Mouse (Mus musculus): ENCODE results near the gene Smad3. TPM values are rescaled to one million over a fixed set of nuclear protein-coding genes. Genes with fewer than 3 reads are reported as not detected.

Smad3 gene
- total and polyA plus RNA-seq, 3 experiments: 0.81 to 1.5 (median 1.2) TPM

DNA sequence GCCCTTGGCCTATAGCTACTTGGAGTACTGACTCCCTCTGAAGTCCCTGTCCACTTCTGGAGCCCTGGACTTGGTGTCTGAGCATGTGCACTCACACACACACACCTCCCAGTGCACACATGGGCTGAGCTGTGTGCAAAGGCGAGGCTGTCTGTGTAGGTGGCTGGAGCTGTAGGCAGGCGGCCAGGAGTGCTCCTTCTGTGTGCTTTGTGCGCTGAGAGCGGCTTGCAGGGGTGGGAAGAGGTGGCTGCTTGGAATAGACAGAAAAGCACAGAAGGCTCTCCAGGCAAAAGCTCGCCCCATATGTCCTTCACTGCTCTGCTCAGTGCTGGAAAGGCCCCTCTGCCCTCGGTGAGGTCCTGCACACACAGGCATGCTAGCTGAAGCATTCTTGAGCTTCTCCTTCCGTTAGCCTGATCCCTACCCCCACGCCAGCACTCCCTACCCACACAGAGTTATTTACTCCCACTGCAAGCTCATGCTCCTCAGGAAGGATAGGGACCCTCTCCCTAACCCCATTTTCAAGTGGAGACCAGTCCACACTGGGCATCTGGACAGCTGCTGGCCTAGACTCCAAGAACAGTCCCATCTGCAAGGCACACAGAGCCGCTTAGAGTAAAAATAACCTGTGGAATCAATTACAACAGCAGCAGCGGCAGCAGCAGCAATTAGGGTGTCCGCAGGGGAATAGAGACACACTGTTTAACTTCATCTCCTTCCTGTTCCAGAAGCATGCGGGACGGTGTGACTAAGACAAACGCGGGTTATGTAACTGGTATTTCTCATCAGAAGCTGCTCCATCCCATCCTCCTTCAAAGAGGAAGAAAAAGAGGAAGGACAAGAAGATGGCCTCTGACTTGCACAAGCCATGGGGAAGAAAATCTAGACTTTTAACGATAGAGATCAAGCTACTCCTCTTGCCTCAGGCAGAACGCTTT lies 22.4 kb upstream of the Smad3 start:
- TF ChIP-seq CHD2 (IDR thresholded peaks at IDR 0.05; ENCODE audit: low read length) (no peak), ZKSCAN1 (IDR thresholded peaks at IDR 0.05; ENCODE audit: borderline replicate concordance, low read depth, low read length) (no peak), ZMIZ1 (IDR thresholded peaks at IDR 0.05; ENCODE audit: low read depth, low read length) (no peak), ZNF384 (IDR thresholded peaks at IDR 0.05; ENCODE audit: low read depth, low read length) (no peak), ZC3H11A (IDR thresholded peaks at IDR 0.05; ENCODE audit: low read depth, low read length) (no peak), GABPA (IDR thresholded peaks at IDR 0.05; ENCODE audit: insufficient replicate concordance, low read depth, low read length) (no peak), MAFK (IDR thresholded peaks at IDR 0.05; ENCODE audit: insufficient replicate concordance, low read length) (no peak), KAT2A (IDR thresholded peaks at IDR 0.05; ENCODE audit: insufficient replicate concordance, low read length) (no peak), E2F4 (IDR thresholded peaks at IDR 0.05; ENCODE audit: insufficient replicate concordance, low read depth, low read length) (no peak), UBTF (IDR thresholded peaks at IDR 0.05; ENCODE audit: low read depth, low read length) (no peak), TCF12 (IDR thresholded peaks at IDR 0.05; ENCODE audit: low read depth, low read length) (no peak), USF1 (IDR thresholded peaks at IDR 0.05; ENCODE audit: low read depth, low read length) (no peak), USF2 (conservative IDR thresholded peaks at IDR 0.05; ENCODE audit: low read depth, low read length) (no peak), JUN (IDR thresholded peaks at IDR 0.05; ENCODE audit: insufficient read depth, low read depth, low read length) (no peak), EP300 (IDR thresholded peaks at IDR 0.05; ENCODE audit: low read length) (no peak), RAD21 (IDR thresholded peaks at IDR 0.05; ENCODE audit: low read depth, low read length) (no peak), ELF1 (IDR thresholded peaks at IDR 0.05; ENCODE audit: low read depth, low read length) (no peak), PAX5 (IDR thresholded peaks at IDR 0.05; ENCODE audit: low read length) (no peak)
- no peaks in the 10 kb centered on the region for H3K36me3 ChIP-seq (replicated peaks in 1 of 2; ENCODE audit: control insufficient read depth in 1 of 2, insufficient read depth in 1 of 2, low read length in 1 of 2)
- peaks cover 7 to 35% of the 10 kb centered on the region in 2 experiments for H3K4me1 ChIP-seq (ENCODE audit: control insufficient read depth in 1 of 2, insufficient read depth in 2 of 2)
- no peaks in the 10 kb centered on the region for H3K9me3 ChIP-seq (replicated peaks; ENCODE audit: low read length)
- no peak overlapping the region for H3K4me2 ChIP-seq (ENCODE audit: insufficient read depth, low read depth, poor library complexity, severe bottlenecking)
- no peak for DNase-seq (ENCODE audit: extremely low read depth)
- no peak overlapping the region for H3K27ac ChIP-seq (ENCODE audit: insufficient read depth, low read depth)
- no peaks in the 10 kb centered on the region for H3K27me3 ChIP-seq (replicated peaks)
- H3K9ac ChIP-seq (ENCODE audit: insufficient read depth, low read depth): no peak overlapping the region
- in situ Hi-C loops (cut with MboI; ENCODE audit: low pct_ligation_motif_present, low pct_unique_long_range_greater_than_20kb, low sequenced_read_pairs) (no loop called here), dilution Hi-C loops (cut with MboI; ENCODE audit: extremely low pct_ligation_motif_present, extremely low pct_unique_long_range_greater_than_20kb, low sequenced_read_pairs) (no loop called here)
- H3K79me2 ChIP-seq (replicated peaks; ENCODE audit: control insufficient read depth, extremely low read depth, insufficient read depth, poor library complexity, severe bottlenecking): no peaks in the 10 kb centered on the region
- no peak overlapping the region for H3K4me3 ChIP-seq (replicated peaks in 1 of 3; ENCODE audit: low read depth in 2 of 3, low read length in 2 of 3, poor library complexity in 1 of 3)

DNA sequence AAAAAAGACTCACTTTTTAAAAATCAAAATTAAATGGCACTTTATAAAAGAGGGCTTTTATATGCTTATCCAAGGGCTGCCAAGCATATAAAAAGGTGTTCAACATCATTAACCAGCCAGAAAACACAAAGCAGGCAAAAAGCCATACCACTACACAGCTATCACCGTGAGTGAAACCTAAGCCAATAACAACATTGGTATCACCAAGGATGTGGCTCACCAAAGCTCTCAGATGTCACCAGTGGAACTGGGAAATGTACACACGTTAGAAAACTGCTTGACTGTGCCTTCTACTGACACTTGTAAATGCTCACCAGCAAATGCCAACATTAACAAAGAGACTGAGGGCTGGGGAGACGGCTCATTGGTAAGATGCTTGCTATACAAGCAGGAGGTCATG lies 18.9 kb upstream of the Smad3 start:
- peaks cover 0 to 11% of the 10 kb centered on the region in 2 experiments; a peak in 2 of 4 replicates for H3K4me1 ChIP-seq (ENCODE audit: control insufficient read depth in 1 of 2, insufficient read depth in 2 of 2)
- H3K79me2 ChIP-seq (replicated peaks; ENCODE audit: control insufficient read depth, extremely low read depth, insufficient read depth, poor library complexity, severe bottlenecking): no peaks in the 10 kb centered on the region
- TF ChIP-seq ZMIZ1 (IDR thresholded peaks at IDR 0.05; ENCODE audit: low read depth, low read length): no peak
- TF ChIP-seq MAX (IDR thresholded peaks at IDR 0.05; ENCODE audit: low read length): no peak
- TF ChIP-seq GABPA (IDR thresholded peaks at IDR 0.05; ENCODE audit: insufficient replicate concordance, low read depth, low read length): no peak
- no peak for TF ChIP-seq UBTF (IDR thresholded peaks at IDR 0.05; ENCODE audit: low read depth, low read length)
- TF ChIP-seq CHD2 (IDR thresholded peaks at IDR 0.05; ENCODE audit: low read length): no peak
- TF ChIP-seq RAD21 (IDR thresholded peaks at IDR 0.05; ENCODE audit: low read depth, low read length): no peak
- no peak for TF ChIP-seq USF1 (IDR thresholded peaks at IDR 0.05; ENCODE audit: low read depth, low read length)
- no peak for TF ChIP-seq MXI1 (IDR thresholded peaks at IDR 0.05; ENCODE audit: low read depth, low read length)
- no peak for TF ChIP-seq EP300 (IDR thresholded peaks at IDR 0.05; ENCODE audit: low read length)
- TF ChIP-seq MAFK (IDR thresholded peaks at IDR 0.05; ENCODE audit: insufficient replicate concordance, low read length): no peak
- TF ChIP-seq ZKSCAN1 (IDR thresholded peaks at IDR 0.05; ENCODE audit: borderline replicate concordance, low read depth, low read length): no peak
- TF ChIP-seq CTCF (conservative IDR thresholded peaks at IDR 0.05 in 1 of 2, IDR thresholded peaks at IDR 0.05 in 1 of 2; ENCODE audit: low read depth in 2 of 2, low read length in 2 of 2): no peak
- TF ChIP-seq JUN (IDR thresholded peaks at IDR 0.05; ENCODE audit: insufficient read depth, low read depth, low read length): no peak
- H3K4me3 ChIP-seq (replicated peaks in 1 of 3; ENCODE audit: low read depth in 2 of 3, low read length in 2 of 3, poor library complexity in 1 of 3): no peak overlapping the region
- in situ Hi-C loops (cut with MboI; ENCODE audit: low pct_ligation_motif_present, low pct_unique_long_range_greater_than_20kb, low sequenced_read_pairs): no loop called here
- H3K36me3 ChIP-seq (replicated peaks in 1 of 2; ENCODE audit: control insufficient read depth in 1 of 2, insufficient read depth in 1 of 2, low read length in 1 of 2): no peaks in the 10 kb centered on the region
- no peak overlapping the region for H3K9ac ChIP-seq (ENCODE audit: insufficient read depth, low read depth)
- no peaks in the 10 kb centered on the region for H3K9me3 ChIP-seq (replicated peaks; ENCODE audit: low read length)
- H3K27ac ChIP-seq (ENCODE audit: insufficient read depth, low read depth): no peak overlapping the region
- dilution Hi-C loops (cut with MboI; ENCODE audit: extremely low pct_ligation_motif_present, extremely low pct_unique_long_range_greater_than_20kb, low sequenced_read_pairs): no loop called here
- no peak overlapping the region for H3K4me2 ChIP-seq (ENCODE audit: insufficient read depth, low read depth, poor library complexity, severe bottlenecking)
- H3K27me3 ChIP-seq (replicated peaks): peaks cover 9% of the 10 kb centered on the region
- DNase-seq (ENCODE audit: extremely low read depth): no peak

Measured in CH12.LX (cell line).